Mouse (Mus musculus): Measurements from ENCODE around the gene Osbpl3. TPM values are rescaled to one million over a fixed set of nuclear protein-coding genes. Genes with fewer than 3 reads are reported as not detected.

Osbpl3 gene
- polyA plus RNA-seq, 1 experiment from 2014 or later: 19.7 TPM

DNA sequence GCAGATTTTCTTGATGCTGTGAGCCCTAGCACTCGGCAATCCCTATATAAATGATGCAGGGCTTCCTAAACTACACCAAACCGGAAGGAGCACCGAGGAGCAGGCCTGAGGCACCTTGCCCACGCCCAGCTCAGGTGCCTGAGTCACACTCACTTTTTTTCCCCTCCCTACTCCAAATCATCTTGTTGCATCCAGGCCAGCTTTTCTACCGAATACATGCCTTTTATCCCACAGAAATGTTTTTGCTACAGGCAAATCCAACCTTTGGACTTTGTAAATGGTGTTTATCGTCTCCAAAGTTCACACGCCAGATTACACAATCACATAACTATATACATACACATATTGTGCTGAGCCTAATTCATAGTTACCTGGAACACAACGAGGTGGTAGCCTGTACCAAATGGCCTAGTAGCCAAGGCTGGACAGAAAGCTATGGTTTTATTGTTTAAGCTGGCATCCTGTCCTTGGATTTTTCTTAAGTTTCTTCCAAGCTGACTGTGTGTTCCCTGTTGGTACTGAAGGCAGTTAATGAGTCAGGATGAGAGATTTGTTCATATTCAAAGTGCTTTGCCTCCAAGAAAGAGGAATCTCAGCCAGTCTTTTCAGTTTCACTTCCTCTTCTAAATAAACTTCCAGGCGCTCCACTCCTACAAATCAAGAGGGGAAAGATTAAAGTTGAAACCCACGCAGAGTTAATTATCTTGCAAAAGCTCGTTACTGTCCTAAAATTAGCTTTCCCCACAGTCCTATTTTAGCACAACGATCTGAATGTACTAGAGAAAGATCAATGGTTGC lies 1.7 kb upstream of the Osbpl3 start:
- no peaks in the 10 kb centered on the region for H3K36me3 ChIP-seq (ENCODE audit: control insufficient read depth, insufficient read depth)
- no peaks in the 10 kb centered on the region for H3K9me3 ChIP-seq (replicated peaks; ENCODE audit: control insufficient read depth, low read length)
- ATAC-seq (replicated peaks; ENCODE audit: extremely low read depth, insufficient read depth, low FRiP score): no peak
- H3K4me1 ChIP-seq (ENCODE audit: control insufficient read depth, insufficient read depth, low read length): peaks cover 17% of the 10 kb centered on the region
- no peak overlapping the region for H3K9ac ChIP-seq (ENCODE audit: low read length)
- no peak overlapping the region for H3K4me3 ChIP-seq (ENCODE audit: low read length)
- 74% methylated on average over 12 of the region's 12 CpGs for WGBS
- no peak overlapping the region for H3K27ac ChIP-seq (ENCODE audit: low read length)
- no peaks in the 10 kb centered on the region for H3K27me3 ChIP-seq (ENCODE audit: control insufficient read depth, insufficient read depth, low read length)
- no peak overlapping the region for H3K4me2 ChIP-seq (ENCODE audit: low read depth, low read length)

DNA sequence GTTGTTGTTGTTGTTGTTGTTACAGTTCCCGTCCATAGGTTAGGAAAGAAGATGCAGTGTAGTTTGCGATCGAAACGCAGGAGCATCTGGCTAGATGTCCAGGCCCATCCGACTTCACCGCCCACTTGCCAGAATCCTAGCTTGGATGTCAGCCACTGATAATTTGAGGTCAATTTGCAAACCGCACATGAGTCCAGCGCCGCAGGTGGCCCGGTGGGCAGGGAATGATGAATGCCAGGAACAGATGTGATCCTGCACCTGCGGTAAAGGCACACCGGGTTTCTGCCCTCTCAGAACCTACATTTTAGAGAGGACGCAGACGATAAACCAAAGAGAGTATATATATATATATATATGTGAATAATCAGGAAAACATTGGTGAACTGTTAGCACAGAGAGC lies 705 bp upstream of the Osbpl3 start:
- peak overlapping the region; percentile 84 for H3K4me3 ChIP-seq (ENCODE audit: low read length)
- H3K27me3 ChIP-seq (ENCODE audit: control insufficient read depth, insufficient read depth, low read length): no peaks in the 10 kb centered on the region
- H3K4me2 ChIP-seq (ENCODE audit: low read depth, low read length): peak overlapping the region; percentile 92
- H3K9ac ChIP-seq (ENCODE audit: low read length): peak overlapping the region; percentile 38
- no peak for ATAC-seq (replicated peaks; ENCODE audit: extremely low read depth, insufficient read depth, low FRiP score)
- 73% methylated on average over 14 of the region's 14 CpGs for WGBS
- peaks cover 17% of the 10 kb centered on the region for H3K4me1 ChIP-seq (ENCODE audit: control insufficient read depth, insufficient read depth, low read length)
- H3K36me3 ChIP-seq (ENCODE audit: control insufficient read depth, insufficient read depth): no peaks in the 10 kb centered on the region
- H3K27ac ChIP-seq (ENCODE audit: low read length): no peak overlapping the region; the same call in 1 of the 2 replicates
- no peaks in the 10 kb centered on the region for H3K9me3 ChIP-seq (replicated peaks; ENCODE audit: control insufficient read depth, low read length)

DNA sequence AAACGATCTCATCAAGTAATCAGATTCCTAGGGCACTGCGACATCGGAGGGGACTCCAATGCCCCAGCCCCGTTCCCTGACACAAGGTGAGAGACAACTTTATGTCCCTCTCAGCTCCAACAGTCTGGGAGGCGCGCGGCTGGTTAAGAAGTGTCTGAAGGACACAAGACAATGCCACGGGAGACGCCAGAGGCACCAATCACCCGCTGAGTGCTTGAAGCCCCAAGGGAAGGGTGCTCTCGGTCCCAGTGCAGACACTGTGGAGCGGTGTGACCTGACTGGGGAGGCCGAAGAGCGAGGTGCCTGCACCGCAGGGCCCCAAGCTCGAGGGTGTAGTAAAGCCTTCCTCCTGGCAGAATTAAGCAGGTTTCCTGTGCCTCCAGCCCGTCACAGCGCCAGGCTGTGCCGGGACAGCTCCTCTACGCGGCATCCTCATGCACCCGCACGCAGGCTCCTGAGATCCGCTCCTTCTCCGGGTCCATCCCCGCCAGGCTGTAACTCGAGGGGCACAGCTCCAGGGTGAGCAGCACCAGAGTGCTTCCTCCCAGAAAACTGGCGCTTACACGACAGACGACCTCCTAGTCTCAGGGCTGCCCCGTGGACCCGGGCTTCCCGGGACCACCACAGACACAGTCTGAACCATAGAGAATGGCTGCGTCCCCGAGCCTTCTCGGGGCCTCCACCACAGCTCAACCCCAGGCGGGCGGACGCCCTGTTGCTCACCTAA lies 736 bp downstream of the Osbpl3 start:
- Histone ChIP-seq H3K9me3 (replicated peaks; ENCODE audit: control insufficient read depth, low read length) (no peaks in the 10 kb centered on the region), H3K27me3 (ENCODE audit: control insufficient read depth, insufficient read depth, low read length) (no peaks in the 10 kb centered on the region), H3K27ac (ENCODE audit: low read length) (peak overlapping the region; percentile 91), H3K4me1 (ENCODE audit: control insufficient read depth, insufficient read depth, low read length) (peaks cover 20% of the 10 kb centered on the region), H3K9ac (ENCODE audit: low read length) (peak overlapping the region; percentile 93), H3K4me3 (ENCODE audit: low read length) (peak overlapping the region; percentile 84), H3K4me2 (ENCODE audit: low read depth, low read length) (peak overlapping the region; percentile 92), H3K36me3 (ENCODE audit: control insufficient read depth, insufficient read depth) (no peaks in the 10 kb centered on the region)
- peak; percentile 23 for ATAC-seq (replicated peaks; ENCODE audit: extremely low read depth, insufficient read depth, low FRiP score)
- WGBS: under 1% methylated on average over 39 of the region's 39 CpGs

DNA sequence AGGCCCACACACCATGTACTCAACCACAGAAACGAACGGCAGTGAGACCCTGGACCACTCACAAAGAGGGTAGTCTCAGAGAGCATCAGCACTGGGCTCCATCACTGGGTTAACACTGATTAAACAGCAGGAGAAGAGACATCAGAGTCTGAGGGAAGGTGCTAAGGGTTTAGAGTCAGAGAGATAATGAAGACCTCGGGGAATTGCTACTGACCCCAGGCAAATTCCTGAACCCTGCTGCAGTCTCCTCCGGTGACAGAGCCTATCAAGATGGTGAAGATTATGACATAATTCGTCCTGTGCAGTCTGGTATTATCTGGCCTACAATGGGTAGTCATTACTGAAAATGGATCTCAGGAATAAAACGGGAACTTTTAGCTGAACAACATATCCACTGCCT lies 2.4 kb downstream of the Osbpl3 start:
- WGBS: 46% methylated on average over 6 of the region's 6 CpGs
- Histone ChIP-seq H3K4me1 (ENCODE audit: control insufficient read depth, insufficient read depth, low read length) (peaks cover 18% of the 10 kb centered on the region), H3K27ac (ENCODE audit: low read length) (no peak overlapping the region), H3K36me3 (ENCODE audit: control insufficient read depth, insufficient read depth) (no peaks in the 10 kb centered on the region), H3K4me3 (ENCODE audit: low read length) (no peak overlapping the region), H3K27me3 (ENCODE audit: control insufficient read depth, insufficient read depth, low read length) (no peaks in the 10 kb centered on the region), H3K9ac (ENCODE audit: low read length) (no peak overlapping the region), H3K9me3 (replicated peaks; ENCODE audit: control insufficient read depth, low read length) (no peaks in the 10 kb centered on the region), H3K4me2 (ENCODE audit: low read depth, low read length) (no peak overlapping the region)
- no peak for ATAC-seq (replicated peaks; ENCODE audit: extremely low read depth, insufficient read depth, low FRiP score)

DNA sequence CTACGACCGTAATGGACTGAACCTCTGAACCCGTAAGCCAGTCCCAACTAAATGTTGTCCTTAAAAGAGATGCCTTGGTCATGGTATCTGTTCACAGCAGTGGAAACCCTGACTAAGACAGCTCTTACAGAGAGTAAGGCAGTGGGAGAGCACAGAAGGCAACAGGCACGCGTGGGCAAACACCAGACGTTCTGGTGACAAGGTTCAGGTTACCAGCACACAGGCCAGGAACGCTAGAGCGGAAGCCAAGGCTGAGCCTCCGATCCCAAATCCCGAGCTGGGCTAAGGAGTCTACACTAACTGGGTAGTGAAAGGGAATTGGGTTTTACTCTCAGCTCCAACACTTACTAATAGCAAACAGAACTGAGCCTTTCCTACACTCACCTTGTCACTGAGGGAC lies 3.8 kb downstream of the Osbpl3 start:
- no peak overlapping the region for H3K9ac ChIP-seq (ENCODE audit: low read length)
- no peaks in the 10 kb centered on the region for H3K27me3 ChIP-seq (ENCODE audit: control insufficient read depth, insufficient read depth, low read length)
- ATAC-seq (replicated peaks; ENCODE audit: extremely low read depth, insufficient read depth, low FRiP score): no peak
- peaks cover 18% of the 10 kb centered on the region for H3K4me1 ChIP-seq (ENCODE audit: control insufficient read depth, insufficient read depth, low read length)
- no peak overlapping the region for H3K27ac ChIP-seq (ENCODE audit: low read length)
- no peak overlapping the region for H3K4me3 ChIP-seq (ENCODE audit: low read length)
- H3K36me3 ChIP-seq (ENCODE audit: control insufficient read depth, insufficient read depth): peaks cover 3% of the 10 kb centered on the region; the same call in 1 of the 2 replicates
- WGBS: 88% methylated on average over 10 of the region's 10 CpGs
- peaks cover 4% of the 10 kb centered on the region for H3K9me3 ChIP-seq (replicated peaks; ENCODE audit: control insufficient read depth, low read length)
- H3K4me2 ChIP-seq (ENCODE audit: low read depth, low read length): no peak overlapping the region

DNA sequence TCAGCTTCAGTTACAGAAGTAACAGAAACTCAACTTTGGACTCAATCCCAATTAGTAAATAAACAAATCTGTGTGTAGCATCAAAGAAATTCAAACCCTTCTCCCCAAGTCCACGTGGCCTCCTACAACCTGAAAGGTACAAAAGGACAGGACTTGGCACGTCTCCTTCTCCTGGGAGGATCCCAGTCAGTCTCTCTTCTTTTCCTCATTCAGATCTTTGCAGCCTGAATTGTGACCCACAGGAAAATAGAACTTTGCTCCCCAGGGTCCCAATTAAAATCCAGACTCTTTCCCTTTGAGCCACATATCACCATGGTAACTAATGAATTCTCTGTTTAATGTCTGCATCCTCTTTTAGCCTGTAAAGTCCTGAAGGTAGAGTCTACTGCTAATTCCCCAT lies 10.4 kb downstream of the Osbpl3 start:
- peaks cover 4% of the 10 kb centered on the region for H3K9me3 ChIP-seq (replicated peaks; ENCODE audit: control insufficient read depth, low read length)
- H3K4me3 ChIP-seq (ENCODE audit: low read length): no peak overlapping the region
- H3K4me1 ChIP-seq (ENCODE audit: control insufficient read depth, insufficient read depth, low read length): peaks cover 17% of the 10 kb centered on the region
- H3K27me3 ChIP-seq (ENCODE audit: control insufficient read depth, insufficient read depth, low read length): no peaks in the 10 kb centered on the region
- no peak overlapping the region for H3K27ac ChIP-seq (ENCODE audit: low read length)
- no peak for ATAC-seq (replicated peaks; ENCODE audit: extremely low read depth, insufficient read depth, low FRiP score)
- H3K4me2 ChIP-seq (ENCODE audit: low read depth, low read length): no peak overlapping the region
- H3K9ac ChIP-seq (ENCODE audit: low read length): no peak overlapping the region
- WGBS: 84% methylated on average over 2 of the region's 2 CpGs
- peaks cover 5% of the 10 kb centered on the region; the same call in 1 of the 2 replicates for H3K36me3 ChIP-seq (ENCODE audit: control insufficient read depth, insufficient read depth)

DNA sequence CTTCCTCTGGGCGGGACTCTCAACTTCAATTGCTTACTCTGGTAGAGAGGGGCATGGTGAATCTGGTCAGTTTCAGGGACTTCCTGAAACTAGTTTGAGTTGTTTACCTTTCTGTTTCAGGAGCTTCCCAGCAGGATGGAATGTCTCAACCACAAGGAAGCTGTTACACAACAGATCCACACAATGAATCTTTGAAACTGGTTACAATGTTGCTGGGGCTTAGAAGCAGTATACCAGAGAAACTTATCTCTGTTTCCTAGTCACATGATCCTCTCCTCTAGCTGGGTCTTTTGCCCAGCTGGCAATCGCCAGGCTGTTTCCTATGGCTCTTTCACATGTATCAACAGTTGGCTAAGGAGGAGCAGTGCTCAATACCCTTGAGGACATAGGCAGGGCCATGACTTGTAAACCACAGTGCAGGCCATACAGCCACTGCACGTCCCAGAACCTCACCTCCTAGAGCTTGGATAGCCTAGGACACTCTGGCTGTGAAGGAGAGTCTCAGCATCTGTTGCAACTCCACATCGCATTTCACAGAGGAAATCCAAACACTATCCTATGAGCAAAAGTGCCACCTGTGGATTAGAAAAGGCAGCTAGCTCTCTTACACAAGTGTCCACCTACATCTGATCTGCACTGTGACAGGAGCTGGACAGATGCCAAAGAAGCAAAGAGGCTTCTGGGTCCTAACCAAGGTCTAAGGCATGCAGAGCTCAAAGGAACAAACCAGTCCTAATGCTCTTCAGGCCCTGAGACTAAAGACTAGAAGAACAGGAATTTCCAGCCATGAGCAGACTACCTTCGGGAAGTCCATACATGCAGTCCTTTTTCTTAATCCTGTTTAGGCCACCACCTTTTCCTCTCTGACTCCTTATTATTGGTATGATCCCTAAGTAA lies 14.8 kb downstream of the Osbpl3 start:
- Histone ChIP-seq H3K36me3 (ENCODE audit: control insufficient read depth, insufficient read depth) (peaks cover 4% of the 10 kb centered on the region; the same call in 1 of the 2 replicates), H3K27ac (ENCODE audit: low read length) (peak overlapping the region; percentile 5; the same call in 1 of the 2 replicates), H3K9ac (ENCODE audit: low read length) (no peak overlapping the region), H3K4me1 (ENCODE audit: control insufficient read depth, insufficient read depth, low read length) (peaks cover 29% of the 10 kb centered on the region), H3K4me3 (ENCODE audit: low read length) (no peak overlapping the region), H3K27me3 (ENCODE audit: control insufficient read depth, insufficient read depth, low read length) (no peaks in the 10 kb centered on the region), H3K4me2 (ENCODE audit: low read depth, low read length) (no peak overlapping the region), H3K9me3 (replicated peaks; ENCODE audit: control insufficient read depth, low read length) (no peaks in the 10 kb centered on the region; the same call in 1 of the 2 replicates)
- ATAC-seq (replicated peaks; ENCODE audit: extremely low read depth, insufficient read depth, low FRiP score): no peak
- WGBS: 71% methylated on average over 5 of the region's 5 CpGs

DNA sequence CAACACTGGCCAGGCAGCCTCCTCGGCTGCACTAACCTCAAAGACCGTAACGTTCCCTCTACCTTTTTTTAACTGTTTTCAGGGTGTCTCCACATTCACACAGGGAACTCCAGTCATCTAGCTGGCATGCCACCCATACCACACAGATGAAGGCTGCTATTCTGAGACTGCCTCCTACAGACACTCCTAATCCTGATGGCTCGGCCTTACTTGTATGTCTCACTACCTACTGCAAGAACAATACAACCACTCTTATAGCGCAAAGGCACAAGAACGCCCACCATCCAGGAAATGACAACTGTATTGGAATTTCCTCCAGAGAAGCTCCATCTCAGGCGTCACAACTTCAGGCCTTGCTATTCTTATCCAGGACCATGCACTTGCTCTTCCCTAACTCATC lies 15.8 kb downstream of the Osbpl3 start:
- H3K36me3 ChIP-seq (ENCODE audit: control insufficient read depth, insufficient read depth): peaks cover 4% of the 10 kb centered on the region; the same call in 1 of the 2 replicates
- H3K27me3 ChIP-seq (ENCODE audit: control insufficient read depth, insufficient read depth, low read length): no peaks in the 10 kb centered on the region
- H3K4me3 ChIP-seq (ENCODE audit: low read length): no peak overlapping the region
- no peaks in the 10 kb centered on the region; the same call in 1 of the 2 replicates for H3K9me3 ChIP-seq (replicated peaks; ENCODE audit: control insufficient read depth, low read length)
- no peak for ATAC-seq (replicated peaks; ENCODE audit: extremely low read depth, insufficient read depth, low FRiP score)
- no peak overlapping the region for H3K27ac ChIP-seq (ENCODE audit: low read length)
- 78% methylated on average over 7 of the region's 7 CpGs for WGBS
- peaks cover 29% of the 10 kb centered on the region for H3K4me1 ChIP-seq (ENCODE audit: control insufficient read depth, insufficient read depth, low read length)
- no peak overlapping the region for H3K4me2 ChIP-seq (ENCODE audit: low read depth, low read length)
- H3K9ac ChIP-seq (ENCODE audit: low read length): no peak overlapping the region
